ENCODE assay signal across 8 mouse cellular contexts in the genomic region with DNA sequence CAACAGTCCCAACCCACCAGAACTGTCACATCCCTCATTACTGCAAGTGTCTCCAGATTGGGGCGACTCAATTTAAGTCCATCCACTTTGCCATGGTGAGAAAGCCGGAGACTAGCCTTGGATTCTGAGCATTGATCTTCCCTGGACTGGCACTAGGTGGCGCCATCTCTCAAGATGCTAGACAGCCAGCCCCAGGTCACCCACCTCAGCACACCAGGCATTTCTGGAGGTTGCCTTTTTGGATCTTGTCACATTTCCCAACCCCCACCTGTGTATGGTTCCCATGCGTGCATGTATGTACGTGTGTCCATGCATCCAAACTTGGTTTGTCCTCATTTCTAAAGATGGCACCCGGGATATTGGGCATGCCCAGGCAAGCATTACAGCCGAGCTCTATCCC.
A peak's percentile ranks its signal among the peaks of the same experiment; 100 is the strongest.
DNase-seq lines count a peak whose midpoint lies in the region; ATAC-seq and TF ChIP-seq lines count a peak whose summit lies in the region.

No protein-coding gene starts in this region.

- 68% methylated on average over 7 of the region's 7 CpGs for WGBS in large intestine, adult 2 months
- WGBS in lung, embryonic 16.5 days: 55% methylated on average over 7 of the region's 7 CpGs

- no peaks in the 10 kb centered on the region for H3K27me3 ChIP-seq in MEL (ENCODE audit: control insufficient read depth in 1 of 2, insufficient read depth in 2 of 2, low read length in 2 of 2)
- H3K27me3 ChIP-seq in lung, embryonic 16.5 days (ENCODE audit: control insufficient read depth, insufficient read depth, low read depth, low read length): no peaks in the 10 kb centered on the region

- H3K27ac ChIP-seq in MEL (ENCODE audit: control insufficient read depth, low read depth, low read length): no peak overlapping the region
- H3K27ac ChIP-seq in lung, embryonic 16.5 days (ENCODE audit: low read length): no peak overlapping the region

- TF ChIP-seq POLR2A in MEL (IDR thresholded peaks at IDR 0.05; ENCODE audit: control insufficient read depth in 1 of 2, insufficient read depth in 1 of 2, low read depth in 1 of 2, low read length in 2 of 2, poor library complexity in 1 of 2): no peak

- peak; percentile 83 to 84 (median 84) for TF ChIP-seq CTCF in MEL (IDR thresholded peaks at IDR 0.05 in 2 of 3, conservative IDR thresholded peaks at IDR 0.05 in 1 of 3; ENCODE audit: control insufficient read depth in 1 of 3, insufficient read depth in 1 of 3, low read depth in 2 of 3, low read length in 3 of 3, poor library complexity in 1 of 3, severe bottlenecking in 1 of 3)

- ATAC-seq in lung, embryonic 16.5 days (ENCODE audit: low read depth): 0 out of 2 replicates have a peak, but pooled peaks have one; percentile 10
- ATAC-seq in erythroblast, adult 5-6 weeks (replicated peaks; ENCODE audit: low FRiP score, poor library complexity, severe bottlenecking): no peak

- H3K4me2 ChIP-seq in lung, embryonic 16.5 days (ENCODE audit: low read depth, low read length): no peak overlapping the region

- TF ChIP-seq RAD21 in MEL (IDR thresholded peaks at IDR 0.05; ENCODE audit: low read depth, low read length): peak; percentile 67

- no peaks in the 10 kb centered on the region for H3K79me2 ChIP-seq in MEL (ENCODE audit: control insufficient read depth, insufficient read depth, low read length, poor library complexity)

- H3K36me3 ChIP-seq in MEL (ENCODE audit: control insufficient read depth in 1 of 2, insufficient read depth in 2 of 2, low read length in 2 of 2): no peaks in the 10 kb centered on the region
- peaks cover 22% of the 10 kb centered on the region for H3K36me3 ChIP-seq in lung, embryonic 16.5 days (ENCODE audit: control insufficient read depth, insufficient read depth, low read length)

- H3K9ac ChIP-seq in MEL (ENCODE audit: control insufficient read depth, low read depth, low read length, poor library complexity, severe bottlenecking): no peak overlapping the region
- H3K9ac ChIP-seq in lung, embryonic 16.5 days (ENCODE audit: low read length): no peak overlapping the region

- H3K4me3 ChIP-seq in MEL (ENCODE audit: control insufficient read depth in 1 of 2, insufficient read depth in 1 of 2, low read depth in 2 of 2, low read length in 2 of 2): no peak overlapping the region
- no peak overlapping the region for H3K4me3 ChIP-seq in lung, embryonic 16.5 days (ENCODE audit: low read length)

- H3K4me1 ChIP-seq in MEL (ENCODE audit: control insufficient read depth in 1 of 2, insufficient read depth in 2 of 2, low read length in 2 of 2): no peaks in the 10 kb centered on the region
- no peaks in the 10 kb centered on the region for H3K4me1 ChIP-seq in lung, embryonic 16.5 days (replicated peaks; ENCODE audit: control insufficient read depth, insufficient read depth, low read length)

- no peak for TF ChIP-seq EP300 in MEL (IDR thresholded peaks at IDR 0.05; ENCODE audit: low read depth in 1 of 2, low read length in 2 of 2)

- no peaks in the 10 kb centered on the region for H3K9me3 ChIP-seq in MEL (replicated peaks; ENCODE audit: insufficient read depth, low read length)
- no peaks in the 10 kb centered on the region for H3K9me3 ChIP-seq in lung, embryonic 16.5 days (ENCODE audit: control insufficient read depth, low read length)

- DNase-seq in A20 (ENCODE audit: low read depth, low spot score): peak; percentile 69
- DNase-seq in MEL (ENCODE audit: low read depth, low spot score): peak; percentile 69
- DNase-seq in cerebellum, adult 9-10 months: peak; percentile 84
- DNase-seq in gastrocnemius, postnatal 10 days: peak; percentile 65
- peak; percentile 18 for DNase-seq in large intestine, adult 2 months (ENCODE audit: low read depth, low spot score)
- DNase-seq in right cerebral cortex, adult 2 months (ENCODE audit: low spot score in 2 of 2): peak; percentile 71 to 82

TF ChIP-seq in MEL, 35 proteins besides CTCF, POLR2A, EP300 and RAD21:
- no peak for TF ChIP-seq USF2 (IDR thresholded peaks at IDR 0.05; ENCODE audit: borderline replicate concordance in 1 of 2, insufficient read depth in 1 of 2, low read depth in 1 of 2, low read length in 2 of 2)
- TF ChIP-seq ZC3H11A (IDR thresholded peaks at IDR 0.05; ENCODE audit: low read depth, low read length): peak; percentile 59
- peak; percentile 78 for TF ChIP-seq SMC3 (IDR thresholded peaks at IDR 0.05; ENCODE audit: low read depth, low read length)
- no peak for TF ChIP-seq ZKSCAN1 (IDR thresholded peaks at IDR 0.05; ENCODE audit: low read depth, low read length)

Comparison
In these comparisons a context has a peak if more than half of its experiments do, and no peak if none do; other contexts are left out.
1. DNase-seq: peak in every context shown above with its lines; median percentile 84 in cerebellum, adult 9-10 months; 76 in right cerebral cortex, adult 2 months; 69 in A20; 69 in MEL; 65 in gastrocnemius, postnatal 10 days; 18 in large intestine, adult 2 months.